Mouse (Mus musculus) midbrain, postnatal 0 days (tissue): ENCODE data around the gene Katnal1. TPM values are rescaled to one million over a fixed set of nuclear protein-coding genes. Genes with fewer than 3 reads are reported as not detected.

Experiments
- ATAC-seq: fragments of 200-750 bp; cut with Nextera tagmentation; 2 replicates; pipeline ENCODE4 v1.8.0; 2017; ENCODE audit warnings: moderate number of reproducible peaks, mild to moderate bottlenecking, moderate TSS enrichment, moderate library complexity; ENCODE audit not compliant: low FRiP score
- DNase-seq: peaks from one replicate; pipeline ENCODE4 v3.0.0-alpha.2; 2015; ENCODE audit warnings: low spot score
- H3K27ac ChIP-seq: fragments of 300-500 bp; sonication (generic); 2 replicates; pipeline ENCODE4 v1.5.1; 2014; ENCODE audit warnings: low read depth, mild to moderate bottlenecking, low read length, mixed read lengths
- H3K27me3 ChIP-seq: fragments of 300-500 bp; sonication (generic); 2 replicates; pipeline ENCODE4 v1.6.1; 2014; ENCODE audit warnings: low read length, control low read depth, mixed read lengths; ENCODE audit not compliant: insufficient read depth
- H3K36me3 ChIP-seq: fragments of 300-500 bp; sonication (generic); 2 replicates; pipeline ENCODE4 v1.6.1; 2014; ENCODE audit warnings: low read length, control low read depth, mixed read lengths; ENCODE audit not compliant: insufficient read depth
- H3K4me1 ChIP-seq: fragments of 300-500 bp; sonication (generic); 2 replicates; pipeline ENCODE4 v1.6.1; 2014; ENCODE audit warnings: mild to moderate bottlenecking, control low read depth, antibody characterized with exemption, low read length, mixed read lengths; ENCODE audit not compliant: insufficient read depth
- H3K4me2 ChIP-seq: fragments of 300-500 bp; sonication (generic); 2 replicates; pipeline ENCODE4 v1.6.1; 2014; ENCODE audit warnings: low read depth, mild to moderate bottlenecking, low read length, mixed read lengths; ENCODE audit not compliant: poor library complexity, severe bottlenecking
- H3K4me3 ChIP-seq: fragments of 300-500 bp; sonication (generic); 2 replicates; pipeline ENCODE4 v1.5.1; 2014; ENCODE audit warnings: low read depth, mild to moderate bottlenecking, low read length, moderate library complexity
- H3K9ac ChIP-seq: fragments of 300-500 bp; sonication (generic); replicated peaks from 2 replicates; pipeline ENCODE4 v1.6.1; 2014; ENCODE audit warnings: mild to moderate bottlenecking, low read length, moderate library complexity, mixed read lengths; ENCODE audit not compliant: poor library complexity, severe bottlenecking
- H3K9me3 ChIP-seq: fragments of 300-500 bp; sonication (generic); 2 replicates; pipeline ENCODE4 v1.6.1; 2016; ENCODE audit warnings: low read length, control low read depth
- CTCF ChIP-seq: IDR thresholded peaks from 2 replicates; pipeline ENCODE4 v1.5.1; 2016; ENCODE audit warnings: antibody characterized with exemption, mild to moderate bottlenecking
- WGBS: fragments of 180-500 bp; shearing (Covaris S2); extraction: QIAGEN DNeasy Blood & Tissue Kit; methylation state at CpG from one replicate; pipeline ENCODE4 v1.1.7; 2014; 5-methylcytosine and 5-hydroxymethylcytosine counted together
- polyA plus RNA-seq: library from polyadenylated mRNA; unstranded; fragments of >200 nt; fragmentation: Nextera tagmentation; extraction: Ambion mirVana; gene quantifications from 2 replicates; pipeline ENCODE4 v1.2.1, GENCODE M21; 2015
- total RNA-seq: library from RNA; depleted of rRNA; stranded (reverse); fragments of >200 nt; gene quantifications from 2 replicates; pipeline ENCODE4 v1.2.3, GENCODE M21; 2014

Katnal1 gene
- total and polyA plus RNA-seq, 2 experiments from 2014 or later, result 31.4 to 38.0 TPM

- no peaks in the 10 kb centered on the region for H3K4me1 ChIP-seq
- no peak overlapping the region for H3K4me2 ChIP-seq
- no peak for TF ChIP-seq CTCF
- 91% methylated on average over 3 of the region's 3 CpGs for WGBS
- no peak for ATAC-seq
- no peaks in the 10 kb centered on the region for H3K27me3 ChIP-seq
- no peak overlapping the region for H3K9ac ChIP-seq
- no peaks in the 10 kb centered on the region for H3K9me3 ChIP-seq
- DNase-seq, result no peak
- H3K27ac ChIP-seq, result no peak overlapping the region
- no peak overlapping the region for H3K4me3 ChIP-seq
- H3K36me3 ChIP-seq, result no peaks in the 10 kb centered on the region
Observed at GRCm38 (mm10) chr5:148936516-148936951, 7.4 kb upstream of the Katnal1 start.

GRCm38 (mm10) chr5:148935871-148936270 lies 6.8 kb upstream of the Katnal1 start:
- H3K36me3 ChIP-seq, result no peaks in the 10 kb centered on the region
- no peak for ATAC-seq
- no peaks in the 10 kb centered on the region for H3K27me3 ChIP-seq
- DNase-seq, result no peak
- no peak overlapping the region for H3K4me3 ChIP-seq
- H3K4me1 ChIP-seq, result no peaks in the 10 kb centered on the region
- H3K9ac ChIP-seq, result no peak overlapping the region
- WGBS, result 85% methylated on average over 6 of the region's 6 CpGs
- no peak for TF ChIP-seq CTCF
- no peak overlapping the region for H3K27ac ChIP-seq
- no peak overlapping the region for H3K4me2 ChIP-seq
- no peaks in the 10 kb centered on the region for H3K9me3 ChIP-seq

GRCm38 (mm10) chr5:148935071-148935821 lies 6.1 kb upstream of the Katnal1 start:
- 56% methylated on average over 7 of the region's 7 CpGs for WGBS
- Histone ChIP-seq H3K36me3 (no peaks in the 10 kb centered on the region), H3K4me2 (no peak overlapping the region), H3K9me3 (no peaks in the 10 kb centered on the region), H3K4me1 (no peaks in the 10 kb centered on the region), H3K27me3 (no peaks in the 10 kb centered on the region), H3K4me3 (no peak overlapping the region), H3K27ac (no peak overlapping the region), H3K9ac (no peak overlapping the region)
- DNase-seq, result no peak
- TF ChIP-seq CTCF, result no peak
- no peak for ATAC-seq

GRCm38 (mm10) chr5:148934457-148934856 lies 5.3 kb upstream of the Katnal1 start:
- ATAC-seq, result no peak
- H3K27me3 ChIP-seq, result no peaks in the 10 kb centered on the region
- H3K4me3 ChIP-seq, result no peak overlapping the region
- WGBS, result 62% methylated on average over 6 of the region's 6 CpGs
- no peaks in the 10 kb centered on the region for H3K36me3 ChIP-seq
- no peaks in the 10 kb centered on the region for H3K4me1 ChIP-seq
- TF ChIP-seq CTCF, result no peak
- H3K27ac ChIP-seq, result no peak overlapping the region
- no peaks in the 10 kb centered on the region for H3K9me3 ChIP-seq
- no peak for DNase-seq
- H3K9ac ChIP-seq, result no peak overlapping the region
- H3K4me2 ChIP-seq, result no peak overlapping the region

GRCm38 (mm10) chr5:148933767-148934166 lies 4.6 kb upstream of the Katnal1 start:
- 76% methylated on average over 8 of the region's 8 CpGs for WGBS
- no peak overlapping the region for H3K9ac ChIP-seq
- H3K4me3 ChIP-seq, result no peak overlapping the region
- no peaks in the 10 kb centered on the region for H3K36me3 ChIP-seq
- H3K9me3 ChIP-seq, result no peaks in the 10 kb centered on the region
- ATAC-seq, result no peak
- no peak overlapping the region for H3K4me2 ChIP-seq
- H3K27ac ChIP-seq, result no peak overlapping the region
- H3K27me3 ChIP-seq, result no peaks in the 10 kb centered on the region
- DNase-seq, result no peak
- no peaks in the 10 kb centered on the region for H3K4me1 ChIP-seq
- no peak for TF ChIP-seq CTCF

- DNase-seq (no peak), ATAC-seq (no peak)
- H3K9ac ChIP-seq, result no peak overlapping the region
- TF ChIP-seq CTCF, result no peak
- no peaks in the 10 kb centered on the region for H3K9me3 ChIP-seq
- H3K36me3 ChIP-seq, result no peaks in the 10 kb centered on the region
- no peaks in the 10 kb centered on the region for H3K27me3 ChIP-seq
- H3K4me2 ChIP-seq, result no peak overlapping the region
- 87% methylated on average over 1 of the region's 1 CpGs for WGBS
- H3K4me1 ChIP-seq, result no peaks in the 10 kb centered on the region
- no peak overlapping the region for H3K4me3 ChIP-seq
- H3K27ac ChIP-seq, result no peak overlapping the region
Observed at GRCm38 (mm10) chr5:148931301-148931700, 2.2 kb upstream of the Katnal1 start.
